20 mouse cellular contexts compared by ENCODE assay signal in genomic region chr13:56769431-56769830, GRCm38 (mm10). TPM values are rescaled to one million over a fixed set of nuclear protein-coding genes. Genes with fewer than 3 reads are reported as not detected.
DNase-seq lines count a peak whose midpoint lies in the region; ATAC-seq and TF ChIP-seq lines count a peak whose summit lies in the region.
"Had no signal": no experiment of that assay in that cellular context is flagged by ENCODE, and none has a peak within 500 bp of the region (broad histone marks: within the 10 kb centered on the region; RNA-seq: fewer than 3 reads in every experiment).

No protein-coding gene starts in this region.

- no peak for TF ChIP-seq POLR2A in olfactory bulb, adult 2 months (IDR thresholded peaks at IDR 0.05; ENCODE audit: insufficient read depth, low read depth, low read length)

- H3K27ac ChIP-seq in midbrain, embryonic 12.5 days (replicated peaks) = peak overlapping the region; percentile 61
- H3K27ac ChIP-seq in midbrain, embryonic 15.5 days = no peak overlapping the region
- H3K27ac ChIP-seq in forebrain, embryonic 13.5 days = peak overlapping the region; percentile 78
- H3K27ac ChIP-seq in olfactory bulb, adult 2 months (ENCODE audit: insufficient read depth, low read depth, low read length) = peak overlapping the region; percentile 31; the same call in 1 of the 2 replicates
- H3K27ac ChIP-seq: kidney, embryonic 15.5 days; liver, embryonic 14.5 days had no signal

- DNase-seq in embryo, embryonic 9.5 days (ENCODE audit: extremely low spot score) = peak; percentile 11
- DNase-seq in adrenal gland, adult 2 months = no peak
- no peak for DNase-seq in thymus, postnatal 25 days
- DNase-seq: adrenal gland, postnatal 36 days; cerebellum, adult 9-11 months; gastrocnemius, postnatal 25 days; heart, postnatal 10 days; layer of hippocampus, postnatal 36 days; thymus, adult 18-20 months had no signal

- no peak overlapping the region for H3K4me3 ChIP-seq in midbrain, embryonic 12.5 days
- no peak overlapping the region for H3K4me3 ChIP-seq in midbrain, embryonic 15.5 days
- H3K4me3 ChIP-seq in forebrain, embryonic 13.5 days = no peak overlapping the region
- no peak overlapping the region for H3K4me3 ChIP-seq in olfactory bulb, adult 2 months (ENCODE audit: insufficient read depth, low read depth, low read length)
- H3K4me3 ChIP-seq: kidney, embryonic 15.5 days; myocyte had no signal

- no peak for ATAC-seq in midbrain, embryonic 12.5 days (ENCODE audit: low FRiP score, low read depth)
- ATAC-seq in midbrain, embryonic 15.5 days (replicated peaks) = no peak
- no peak for ATAC-seq in forebrain, embryonic 13.5 days
- ATAC-seq: lung, postnatal 0 days had no signal

- H3K9me3 ChIP-seq in midbrain, embryonic 12.5 days = no peaks in the 10 kb centered on the region
- H3K9me3 ChIP-seq in midbrain, embryonic 15.5 days = no peaks in the 10 kb centered on the region
- H3K9me3 ChIP-seq in forebrain, embryonic 13.5 days (replicated peaks) = no peaks in the 10 kb centered on the region
- H3K9me3 ChIP-seq: kidney, embryonic 15.5 days had no signal

- no peaks in the 10 kb centered on the region for H3K36me3 ChIP-seq in midbrain, embryonic 12.5 days
- no peaks in the 10 kb centered on the region for H3K36me3 ChIP-seq in midbrain, embryonic 15.5 days (replicated peaks)
- H3K36me3 ChIP-seq in forebrain, embryonic 13.5 days (ENCODE audit: poor library complexity, severe bottlenecking) = no peaks in the 10 kb centered on the region
- H3K36me3 ChIP-seq: kidney, embryonic 15.5 days had no signal

- WGBS in midbrain, embryonic 12.5 days = 16% methylated on average over 4 of the region's 4 CpGs
- 22% methylated on average over 4 of the region's 4 CpGs for WGBS in midbrain, embryonic 15.5 days
- 7% methylated on average over 4 of the region's 4 CpGs for WGBS in forebrain, embryonic 13.5 days
- 48% methylated on average over 4 of the region's 4 CpGs for WGBS in olfactory bulb, adult 2 months

- TF ChIP-seq CTCF in olfactory bulb, adult 2 months (IDR thresholded peaks at IDR 0.05; ENCODE audit: insufficient read depth, low read depth, low read length) = no peak

- H3K4me1 ChIP-seq in midbrain, embryonic 12.5 days = peaks cover 42% of the 10 kb centered on the region
- peaks cover 44% of the 10 kb centered on the region for H3K4me1 ChIP-seq in midbrain, embryonic 15.5 days
- H3K4me1 ChIP-seq in forebrain, embryonic 13.5 days = peaks cover 51% of the 10 kb centered on the region
- peaks cover 50% of the 10 kb centered on the region for H3K4me1 ChIP-seq in olfactory bulb, adult 2 months (ENCODE audit: control insufficient read depth, insufficient read depth, low read length)

- H3K4me2 ChIP-seq in midbrain, embryonic 12.5 days (replicated peaks) = no peak overlapping the region
- no peak overlapping the region for H3K4me2 ChIP-seq in midbrain, embryonic 15.5 days
- H3K4me2 ChIP-seq in forebrain, embryonic 13.5 days = no peak overlapping the region
- H3K4me2 ChIP-seq: kidney, embryonic 15.5 days had no signal

- peaks cover 16% of the 10 kb centered on the region; the same call in 1 of the 2 replicates for H3K27me3 ChIP-seq in midbrain, embryonic 12.5 days
- 0 out of 2 replicates have a peak, but pooled peaks cover 3% of the 10 kb centered on the region for H3K27me3 ChIP-seq in midbrain, embryonic 15.5 days (replicated peaks)
- H3K27me3 ChIP-seq in forebrain, embryonic 13.5 days = no peaks in the 10 kb centered on the region
- H3K27me3 ChIP-seq: kidney, embryonic 15.5 days had no signal

- no peak overlapping the region for H3K9ac ChIP-seq in midbrain, embryonic 12.5 days (replicated peaks)
- H3K9ac ChIP-seq in midbrain, embryonic 15.5 days = no peak overlapping the region
- peak overlapping the region; percentile 7; the same call in 1 of the 2 replicates for H3K9ac ChIP-seq in forebrain, embryonic 13.5 days
- H3K9ac ChIP-seq: kidney, embryonic 15.5 days; liver, embryonic 14.5 days had no signal

RNA-seq across cellular contexts. Expression of gene Gm45623, which starts 15.8 kb away (rescaled TPM):
- polyA plus RNA-seq in midbrain, embryonic 12.5 days (2016; fragmentation: Nextera tagmentation; extraction: Ambion mirVana) = 0.16 and 0.32 TPM in 2 replicates
- 2.7 and 3.1 TPM in 2 replicates for polyA plus RNA-seq in midbrain, embryonic 15.5 days (2015; fragmentation: Nextera tagmentation; extraction: Ambion mirVana)
- polyA plus RNA-seq in forebrain, embryonic 13.5 days (2015; fragmentation: Nextera tagmentation; extraction: Ambion mirVana) = 0.37 and 0.55 TPM in 2 replicates
- polyA plus RNA-seq in olfactory bulb, adult 2 months (2012; ENCODE audit: insufficient read depth, insufficient read length, low replicate concordance, missing spikeins) = not detected in 2 replicates
- not detected for total RNA-seq in adrenal gland, adult 2 months (2021)
- not detected in 2 replicates for polyA plus RNA-seq in adrenal gland, adult 2 months (2012; rRNA removed)
- total RNA-seq: adrenal gland, postnatal 36 days; ES-E14; gastrocnemius, postnatal 25 days; heart, adult 8-10 months; megakaryocyte progenitor cell, adult 5-6 weeks had no signal
- polyA plus RNA-seq: kidney, embryonic 15.5 days; liver, embryonic 14.5 days; myocyte had no signal
